Mouse (Mus musculus) T-cell, adult 2 months (primary cell): ENCODE data around the gene Fads2.

Experiments
- DNase-seq: peaks from one replicate; pipeline ENCODE4 v3.0.0; 2022; ENCODE audit warnings: low spot score

Fads2 gene

GRCm38 (mm10) chr19:10061624-10062023, 39.9 kb downstream of the Fads2 start:
- DNase-seq: no peak

- DNase-seq: no peak
These were observed 40.6 kb downstream of the Fads2 start for GRCm38 (mm10) chr19:10060783-10061590.

- DNase-seq: no peak
These were observed 41.5 kb downstream of the Fads2 start for GRCm38 (mm10) chr19:10059911-10060567.

GRCm38 (mm10) chr19:10058876-10059427, 42.6 kb downstream of the Fads2 start:
- DNase-seq: no peak

- DNase-seq: no peak
These were observed 43.2 kb downstream of the Fads2 start for GRCm38 (mm10) chr19:10058352-10058825.

GRCm38 (mm10) chr19:10057486-10058351, 43.8 kb downstream of the Fads2 start:
- DNase-seq: no peak

- DNase-seq: no peak
These were observed 44.9 kb downstream of the Fads2 start for GRCm38 (mm10) chr19:10056686-10057085.

- no peak for DNase-seq
These were observed 45.5 kb downstream of the Fads2 start for GRCm38 (mm10) chr19:10055783-10056660.

- no peak for DNase-seq
These were observed 46.3 kb downstream of the Fads2 start for GRCm38 (mm10) chr19:10055261-10055660.

GRCm38 (mm10) chr19:10054361-10055075, 47.0 kb downstream of the Fads2 start:
- DNase-seq: no peak

- no peak for DNase-seq
These were observed 47.8 kb downstream of the Fads2 start for GRCm38 (mm10) chr19:10053692-10054260.

- no peak for DNase-seq
These were observed 48.8 kb downstream of the Fads2 start for GRCm38 (mm10) chr19:10052698-10053097.

GRCm38 (mm10) chr19:10050438-10050837, 51.1 kb downstream of the Fads2 start:
- DNase-seq: no peak

- no peak for DNase-seq
These were observed 52.0 kb downstream of the Fads2 start for GRCm38 (mm10) chr19:10049533-10049932.

GRCm38 (mm10) chr19:10046983-10047382, 54.6 kb downstream of the Fads2 start:
- no peak for DNase-seq

GRCm38 (mm10) chr19:10046346-10046745, 55.2 kb downstream of the Fads2 start:
- no peak for DNase-seq

GRCm38 (mm10) chr19:10045707-10046106, 55.8 kb downstream of the Fads2 start:
- no peak for DNase-seq

- no peak for DNase-seq
These were observed 57.9 kb downstream of the Fads2 start for GRCm38 (mm10) chr19:10043643-10044042.

GRCm38 (mm10) chr19:10042816-10043215, 58.7 kb downstream of the Fads2 start:
- no peak for DNase-seq

GRCm38 (mm10) chr19:10042232-10042631, 59.3 kb downstream of the Fads2 start:
- no peak for DNase-seq
